ENCODE assay signal across 8 mouse cellular contexts in genomic region chrX:73570871-73571270, GRCm38 (mm10).
DNase-seq lines count a peak whose midpoint lies in the region; ATAC-seq and TF ChIP-seq lines count a peak whose summit lies in the region.

No protein-coding gene starts in this region.

- no peaks in the 10 kb centered on the region for H3K36me3 ChIP-seq in forebrain, postnatal 0 days (ENCODE audit: insufficient read depth)
- H3K36me3 ChIP-seq in lung, embryonic 14.5 days (ENCODE audit: insufficient read depth) = no peaks in the 10 kb centered on the region

- no peaks in the 10 kb centered on the region for H3K27me3 ChIP-seq in forebrain, postnatal 0 days (ENCODE audit: insufficient read depth, low read length)
- H3K27me3 ChIP-seq in lung, embryonic 14.5 days (ENCODE audit: insufficient read depth, low read length) = no peaks in the 10 kb centered on the region

- peak; percentile 79 for ATAC-seq in forebrain, postnatal 0 days
- ATAC-seq in lung, embryonic 14.5 days (ENCODE audit: insufficient read depth) = peak; percentile 47; the same call in 1 of the 2 replicates

- H3K9me3 ChIP-seq in forebrain, postnatal 0 days (ENCODE audit: low read length) = no peaks in the 10 kb centered on the region
- no peaks in the 10 kb centered on the region for H3K9me3 ChIP-seq in lung, embryonic 14.5 days (ENCODE audit: low read depth, low read length)

- 22% methylated on average over 6 of the region's 6 CpGs for WGBS in forebrain, postnatal 0 days
- 22% methylated on average over 6 of the region's 6 CpGs for WGBS in lung, embryonic 14.5 days

- DNase-seq in urinary bladder, postnatal 14 days (ENCODE audit: low spot score) = peak; percentile 68
- DNase-seq in urinary bladder, adult 2 months (ENCODE audit: low spot score) = no peak
- peak; percentile 49 for DNase-seq in cerebellum, adult 11-12 months
- peak; percentile 75 for DNase-seq in forebrain, postnatal 0 days
- DNase-seq in kidney, postnatal 25 days = peak; percentile 47 to 72
- DNase-seq in lung, embryonic 14.5 days = peak; percentile 82
- DNase-seq in retina, postnatal 7 days (ENCODE audit: low read depth, low spot score) = peak; percentile 25
- peak; percentile 52 for DNase-seq in urinary bladder, postnatal 25 days (ENCODE audit: low spot score)

- TF ChIP-seq CTCF in forebrain, postnatal 0 days (IDR thresholded peaks at IDR 0.05; ENCODE audit: low read depth) = peak; percentile 80
- peak; percentile 79 for TF ChIP-seq CTCF in lung, embryonic 14.5 days (IDR thresholded peaks at IDR 0.05; ENCODE audit: low read depth)

- H3K4me3 ChIP-seq in forebrain, postnatal 0 days (ENCODE audit: low read depth, low read length) = no peak overlapping the region
- H3K4me3 ChIP-seq in lung, embryonic 14.5 days (ENCODE audit: low read depth, low read length) = no peak overlapping the region

- H3K4me1 ChIP-seq in forebrain, postnatal 0 days (ENCODE audit: insufficient read depth) = no peaks in the 10 kb centered on the region
- H3K4me1 ChIP-seq in lung, embryonic 14.5 days (ENCODE audit: insufficient read depth) = no peaks in the 10 kb centered on the region

- H3K9ac ChIP-seq in forebrain, postnatal 0 days = no peak overlapping the region
- no peak overlapping the region for H3K9ac ChIP-seq in lung, embryonic 14.5 days

- no peak overlapping the region for H3K27ac ChIP-seq in forebrain, postnatal 0 days (ENCODE audit: low read depth, low read length)
- no peak overlapping the region for H3K27ac ChIP-seq in lung, embryonic 14.5 days (ENCODE audit: low read depth)

- H3K4me2 ChIP-seq in forebrain, postnatal 0 days (ENCODE audit: low read depth) = no peak overlapping the region
- no peak overlapping the region for H3K4me2 ChIP-seq in lung, embryonic 14.5 days
